Mouse (Mus musculus): ENCODE measurements around the gene Mpzl2.

DNA sequence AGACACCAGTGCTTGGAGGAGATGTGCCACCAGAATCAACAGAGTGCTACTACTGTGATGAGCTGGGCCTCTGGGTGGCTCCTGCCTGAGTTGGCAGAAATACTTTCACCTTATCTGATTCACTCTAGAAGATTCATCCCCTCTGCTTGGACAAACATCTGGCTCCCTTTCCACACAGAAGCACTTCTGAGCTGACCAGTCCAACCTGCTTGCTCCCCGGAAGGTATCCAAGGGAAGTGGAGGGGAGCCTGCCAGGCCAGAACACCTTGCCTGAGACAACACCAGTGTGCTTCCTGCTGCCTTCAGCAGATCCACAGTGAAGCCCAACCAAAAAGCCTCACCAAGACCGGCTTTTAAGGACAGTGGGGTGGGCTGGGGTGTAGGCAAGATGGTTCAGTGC lies 15.4 kb upstream of the Mpzl2 start:
- TF ChIP-seq POLR2A (IDR thresholded peaks at IDR 0.05; ENCODE audit: low read depth, low read length) (no peak), CTCF (IDR thresholded peaks at IDR 0.05; ENCODE audit: extremely low read depth, insufficient read depth, insufficient read length, insufficient replicate concordance) (no peak)
